Mouse (Mus musculus): ENCODE results near the gene H2-DMa.

Gene H2-DMa

GRCm38 (mm10) chr17:34119249-34120179 is at the start of gene H2-DMa:
TSS of gene H2-DMa (plus strand) at chr17:34119541.
- DNase-seq (ENCODE audit: low read depth in 1 of 2, low spot score in 2 of 2): peak; percentile 98

- peak in 1 of 2 experiments; percentile 27 for DNase-seq (ENCODE audit: low read depth in 1 of 2, low spot score in 2 of 2)
Observed at GRCm38 (mm10) chr17:34072091-34072490, 47.2 kb upstream of the H2-DMa start.

- peak; percentile 29 to 56 for DNase-seq (ENCODE audit: low read depth in 1 of 2, low spot score in 2 of 2)
Observed at GRCm38 (mm10) chr17:34075271-34075670, 44.1 kb upstream of the H2-DMa start.

GRCm38 (mm10) chr17:34077549-34077948 is 41.8 kb upstream of the H2-DMa start:
- DNase-seq (ENCODE audit: low read depth in 1 of 2, low spot score in 2 of 2): peak in 1 of 2 experiments; percentile 52

GRCm38 (mm10) chr17:34078148-34078547 is 41.2 kb upstream of the H2-DMa start:
- DNase-seq (ENCODE audit: low read depth in 1 of 2, low spot score in 2 of 2): no peak

- no peak for DNase-seq (ENCODE audit: low read depth in 1 of 2, low spot score in 2 of 2)
Observed at GRCm38 (mm10) chr17:34079002-34079401, 40.3 kb upstream of the H2-DMa start.

GRCm38 (mm10) chr17:34079621-34080020 is 39.7 kb upstream of the H2-DMa start:
- DNase-seq (ENCODE audit: low read depth in 1 of 2, low spot score in 2 of 2): no peak

GRCm38 (mm10) chr17:34083104-34083503 is 36.2 kb upstream of the H2-DMa start:
- DNase-seq (ENCODE audit: low read depth in 1 of 2, low spot score in 2 of 2): no peak

- DNase-seq (ENCODE audit: low read depth in 1 of 2, low spot score in 2 of 2): no peak
Observed at GRCm38 (mm10) chr17:34087386-34087785, 32.0 kb upstream of the H2-DMa start.

GRCm38 (mm10) chr17:34088124-34088523 is 31.2 kb upstream of the H2-DMa start:
- DNase-seq (ENCODE audit: low read depth in 1 of 2, low spot score in 2 of 2): no peak

- DNase-seq (ENCODE audit: low read depth in 1 of 2, low spot score in 2 of 2): peak in 1 of 2 experiments; percentile 48
Observed at GRCm38 (mm10) chr17:34090923-34091322, 28.4 kb upstream of the H2-DMa start.

GRCm38 (mm10) chr17:34092197-34092875 is 27.0 kb upstream of the H2-DMa start, which contains the start of gene H2-Oa:
TSS of gene H2-Oa (plus strand) at chr17:34092340.
- DNase-seq (ENCODE audit: low read depth in 1 of 2, low spot score in 2 of 2): no peak

GRCm38 (mm10) chr17:34093199-34093874 is 26.0 kb upstream of the H2-DMa start:
- no peak for DNase-seq (ENCODE audit: low read depth in 1 of 2, low spot score in 2 of 2)

GRCm38 (mm10) chr17:34094283-34095035 is 24.9 kb upstream of the H2-DMa start:
- DNase-seq (ENCODE audit: low read depth in 1 of 2, low spot score in 2 of 2): no peak

GRCm38 (mm10) chr17:34096497-34097010 is 22.8 kb upstream of the H2-DMa start:
- DNase-seq (ENCODE audit: low read depth in 1 of 2, low spot score in 2 of 2): no peak

- no peak for DNase-seq (ENCODE audit: low read depth in 1 of 2, low spot score in 2 of 2)
Observed at GRCm38 (mm10) chr17:34097272-34097671, 22.1 kb upstream of the H2-DMa start.

- no peak for DNase-seq (ENCODE audit: low read depth in 1 of 2, low spot score in 2 of 2)
Observed at GRCm38 (mm10) chr17:34098709-34099479, 20.4 kb upstream of the H2-DMa start.

- DNase-seq (ENCODE audit: low read depth in 1 of 2, low spot score in 2 of 2): no peak
Observed at GRCm38 (mm10) chr17:34099531-34099930, 19.8 kb upstream of the H2-DMa start.

- no peak for DNase-seq (ENCODE audit: low read depth in 1 of 2, low spot score in 2 of 2)
Observed at GRCm38 (mm10) chr17:34101185-34101584, 18.2 kb upstream of the H2-DMa start.

GRCm38 (mm10) chr17:34101604-34102032 is 17.7 kb upstream of the H2-DMa start:
- DNase-seq (ENCODE audit: low read depth in 1 of 2, low spot score in 2 of 2): peak; percentile 88 to 97
